Mouse (Mus musculus) stomach, embryonic 14.5 days (tissue): ENCODE results near the gene Piga. TPM values are rescaled to one million over a fixed set of nuclear protein-coding genes. Genes with fewer than 3 reads are reported as not detected.

Experiments
- ATAC-seq: fragments of 200-750 bp; cut with Nextera tagmentation; 2 replicates; pipeline ENCODE4 v1.8.0; 2017; ENCODE audit warnings: low read depth, moderate TSS enrichment; ENCODE audit not compliant: insufficient number of reproducible peaks, insufficient read depth, low FRiP score
- H3K27ac ChIP-seq: fragments of 300-500 bp; sonication (generic); 2 replicates; pipeline ENCODE4 v1.5.1; 2014; ENCODE audit warnings: mild to moderate bottlenecking, low read length, moderate library complexity, mixed read lengths
- H3K27me3 ChIP-seq: fragments of 300-500 bp; sonication (generic); 2 replicates; pipeline ENCODE4 v1.6.1; 2014; ENCODE audit warnings: low read length, control low read depth, mixed read lengths; ENCODE audit not compliant: control insufficient read depth, insufficient read depth
- H3K36me3 ChIP-seq: fragments of 300-500 bp; sonication (generic); 2 replicates; pipeline ENCODE4 v1.6.1; 2014; ENCODE audit warnings: mild to moderate bottlenecking, control low read depth, low read length, moderate library complexity, mixed read lengths; ENCODE audit not compliant: control insufficient read depth, insufficient read depth
- H3K4me1 ChIP-seq: fragments of 300-500 bp; sonication (generic); 2 replicates; pipeline ENCODE4 v1.6.1; 2014; ENCODE audit warnings: low read length, control low read depth, mixed read lengths; ENCODE audit not compliant: control insufficient read depth, insufficient read depth
- H3K4me2 ChIP-seq: fragments of 300-500 bp; sonication (generic); replicated peaks from 2 replicates; pipeline ENCODE4 v1.6.1; 2014; ENCODE audit warnings: low read depth, low read length, control low read depth
- H3K4me3 ChIP-seq: fragments of 300-500 bp; sonication (generic); 2 replicates; pipeline ENCODE4 v1.5.1; 2014; ENCODE audit warnings: low read depth, low read length, control low read depth
- H3K9ac ChIP-seq: fragments of 300-500 bp; sonication (generic); replicated peaks from 2 replicates; pipeline ENCODE4 v1.6.1; 2014; ENCODE audit warnings: low read depth, mild to moderate bottlenecking, control low read depth, low read length, moderate library complexity, mixed read lengths
- H3K9me3 ChIP-seq: fragments of 300-500 bp; sonication (generic); 2 replicates; pipeline ENCODE4 v1.6.1; 2016; ENCODE audit warnings: low read depth, low read length, control low read depth; ENCODE audit not compliant: control insufficient read depth
- WGBS: fragments of 180-500 bp; shearing (Covaris S2); extraction: QIAGEN DNeasy Blood & Tissue Kit; methylation state at CpG from one replicate; pipeline ENCODE4 v1.1.7; 2014; 5-methylcytosine and 5-hydroxymethylcytosine counted together
- polyA plus RNA-seq: library from polyadenylated mRNA; unstranded; fragments of >200 nt; fragmentation: Nextera tagmentation; extraction: Ambion mirVana; gene quantifications from 2 replicates; pipeline ENCODE4 v1.2.1, GENCODE M21; 2014

The Piga gene
- polyA plus RNA-seq = 11.7 and 12.0 TPM in 2 replicates

GRCm38 (mm10) chrX:164419471-164419939 is at the start of gene Piga:
TSS of gene Piga (plus strand) at chrX:164419787.
- Histone ChIP-seq H3K9ac (peak within 1 kb of the TSS; percentile 40), H3K4me1 (no peaks in the 10 kb centered on the region), H3K27me3 (no peaks in the 10 kb centered on the region), H3K36me3 (no peaks in the 10 kb centered on the region), H3K4me3 (peak within 1 kb of the TSS; percentile 47), H3K9me3 (no peaks in the 10 kb centered on the region), H3K4me2 (peak within 1 kb of the TSS; percentile 49), H3K27ac (peak within 1 kb of the TSS; percentile 55; the same call in 1 of the 2 replicates)
- 17% methylated on average over 39 of the region's 40 CpGs for WGBS
- ATAC-seq = peak; percentile 99

- 69% methylated on average over 3 of the region's 3 CpGs for WGBS
- Histone ChIP-seq H3K9me3 (no peaks in the 10 kb centered on the region), H3K9ac (no peak overlapping the region), H3K4me3 (no peak overlapping the region), H3K27ac (no peak overlapping the region), H3K4me1 (no peaks in the 10 kb centered on the region), H3K4me2 (no peak overlapping the region), H3K27me3 (no peaks in the 10 kb centered on the region), H3K36me3 (no peaks in the 10 kb centered on the region)
- no peak for ATAC-seq
Observed at GRCm38 (mm10) chrX:164370576-164370975, 49.0 kb upstream of the Piga start.

GRCm38 (mm10) chrX:164373081-164373480 is 46.5 kb upstream of the Piga start, which contains the start of gene Vegfd:
TSS of gene Vegfd (plus strand) at chrX:164373378.
- 34% methylated on average over 3 of the region's 3 CpGs for WGBS
- no peak for ATAC-seq

GRCm38 (mm10) chrX:164374586-164374985 is 45.0 kb upstream of the Piga start:
- Histone ChIP-seq H3K36me3 (no peaks in the 10 kb centered on the region), H3K4me1 (no peaks in the 10 kb centered on the region), H3K4me2 (no peak overlapping the region), H3K9me3 (no peaks in the 10 kb centered on the region), H3K27me3 (no peaks in the 10 kb centered on the region), H3K4me3 (no peak overlapping the region), H3K9ac (no peak overlapping the region), H3K27ac (no peak overlapping the region)
- ATAC-seq = no peak
- WGBS = 53% methylated on average over 5 of the region's 5 CpGs

More at GRCm38 (mm10) chrX:164373081-164373480, 46.5 kb upstream of the Piga start, which contains the start of gene Vegfd:
- no peaks in the 10 kb centered on the region for H3K4me1 ChIP-seq
- no peak within 1 kb of the TSS for H3K4me3 ChIP-seq
- H3K4me2 ChIP-seq = no peak within 1 kb of the TSS
- H3K9ac ChIP-seq = no peak within 1 kb of the TSS
- no peaks in the 10 kb centered on the region for H3K27me3 ChIP-seq
- H3K9me3 ChIP-seq = no peaks in the 10 kb centered on the region
- H3K27ac ChIP-seq = no peak within 1 kb of the TSS
- H3K36me3 ChIP-seq = no peaks in the 10 kb centered on the region

- Histone ChIP-seq H3K4me2 (no peak overlapping the region), H3K9me3 (no peaks in the 10 kb centered on the region), H3K9ac (no peak overlapping the region), H3K4me3 (no peak overlapping the region), H3K4me1 (no peaks in the 10 kb centered on the region), H3K27ac (no peak overlapping the region), H3K36me3 (no peaks in the 10 kb centered on the region), H3K27me3 (no peaks in the 10 kb centered on the region)
- no peak for ATAC-seq
- 71% methylated on average over 4 of the region's 4 CpGs for WGBS
Observed at GRCm38 (mm10) chrX:164379721-164380120, 39.9 kb upstream of the Piga start.

GRCm38 (mm10) chrX:164381618-164382408 is 37.8 kb upstream of the Piga start:
- Histone ChIP-seq H3K27ac (peak overlapping the region; percentile 21; the same call in 1 of the 2 replicates), H3K4me2 (peak overlapping the region; percentile 53)

GRCm38 (mm10) chrX:164394091-164394490 is 25.5 kb upstream of the Piga start:
- H3K4me3 ChIP-seq = no peak overlapping the region
- H3K4me1 ChIP-seq = no peaks in the 10 kb centered on the region
- no peak overlapping the region for H3K9ac ChIP-seq
- no peaks in the 10 kb centered on the region for H3K36me3 ChIP-seq
- no peak for ATAC-seq
- 77% methylated on average over 4 of the region's 4 CpGs for WGBS
- H3K4me2 ChIP-seq = no peak overlapping the region
- H3K9me3 ChIP-seq = no peaks in the 10 kb centered on the region
- no peaks in the 10 kb centered on the region for H3K27me3 ChIP-seq
- H3K27ac ChIP-seq = no peak overlapping the region

More at GRCm38 (mm10) chrX:164381618-164382408, 37.8 kb upstream of the Piga start:
- peak overlapping the region; percentile 24 for H3K4me3 ChIP-seq
- WGBS = 18% methylated on average over 32 of the region's 33 CpGs
- H3K9me3 ChIP-seq = no peaks in the 10 kb centered on the region
- no peaks in the 10 kb centered on the region for H3K27me3 ChIP-seq
- no peaks in the 10 kb centered on the region for H3K4me1 ChIP-seq
- H3K9ac ChIP-seq = no peak overlapping the region
- peak; percentile 97 for ATAC-seq
- H3K36me3 ChIP-seq = no peaks in the 10 kb centered on the region

- Histone ChIP-seq H3K27me3 (no peaks in the 10 kb centered on the region), H3K4me2 (no peak overlapping the region), H3K4me1 (no peaks in the 10 kb centered on the region), H3K4me3 (no peak overlapping the region), H3K9me3 (no peaks in the 10 kb centered on the region), H3K9ac (no peak overlapping the region), H3K27ac (no peak overlapping the region), H3K36me3 (no peaks in the 10 kb centered on the region)
- ATAC-seq = no peak; the same call in 1 of the 2 replicates
- 62% methylated on average over 3 of the region's 3 CpGs for WGBS
Observed at GRCm38 (mm10) chrX:164398456-164398855, 21.1 kb upstream of the Piga start.
